Mouse (Mus musculus) lung, postnatal 10 days (tissue): ENCODE results near the gene BC051142.

ENCODE experiments used
- DNase-seq: peaks from one replicate; pipeline ENCODE4 v3.0.0; 2021

The BC051142 gene

DNA sequence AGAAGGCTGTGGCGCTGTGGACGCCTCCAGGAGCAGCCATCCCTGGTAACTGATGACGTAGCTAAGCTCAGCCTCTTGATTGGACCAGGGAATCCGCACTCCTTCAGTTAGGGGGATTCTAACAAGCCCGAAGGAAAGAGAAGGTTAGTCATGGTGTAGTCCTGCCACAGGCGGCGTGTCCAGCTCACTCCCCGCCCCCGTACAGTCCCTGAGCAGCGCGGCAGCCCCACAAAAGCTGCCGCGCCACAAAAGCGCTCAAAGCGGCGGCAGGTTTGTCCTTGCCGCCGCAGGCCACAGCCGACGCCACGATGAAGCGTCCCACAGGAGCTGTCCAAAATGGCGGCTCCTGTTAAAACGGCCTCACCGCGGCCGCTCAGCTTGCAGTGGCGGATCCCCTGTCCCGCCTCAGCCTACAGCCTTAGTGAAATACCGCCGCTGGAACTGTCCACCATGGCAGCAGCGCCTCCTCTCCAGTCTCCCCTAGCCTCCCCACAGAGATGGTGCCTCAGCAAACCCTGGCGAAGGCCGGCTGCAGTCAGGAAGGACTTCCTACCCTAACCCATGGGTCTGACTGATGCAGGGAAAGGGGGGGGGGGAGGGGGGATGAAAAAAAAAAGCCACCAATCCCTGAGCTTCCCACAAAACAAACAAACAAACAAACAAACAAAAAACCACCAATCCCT lies at the start of gene BC051142:
Gene BC051142 (plus strand): TSS at position 110 of the 683 bp plus-strand sequence.
- peak; percentile 85 for DNase-seq

DNA sequence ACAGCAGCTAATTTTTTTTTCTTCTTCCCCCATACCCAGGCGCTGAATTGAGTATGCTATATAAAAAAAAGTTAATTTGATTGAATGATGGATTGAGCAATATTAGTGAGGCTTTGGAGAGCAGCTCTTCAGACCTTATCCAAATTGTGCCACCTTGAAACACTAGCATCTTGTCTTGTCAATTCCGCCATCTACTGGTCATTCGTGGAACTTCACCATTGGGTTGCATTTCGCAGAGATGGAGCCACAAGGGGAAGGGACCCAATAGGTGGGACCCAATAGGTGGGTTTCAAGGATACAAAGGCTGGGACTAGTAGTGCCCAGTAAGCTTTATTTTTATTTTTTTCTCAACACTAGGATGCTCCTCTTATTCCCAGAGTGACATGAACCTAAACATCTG lies 49.2 kb upstream of the BC051142 start:
- peak; percentile 85 for DNase-seq

DNA sequence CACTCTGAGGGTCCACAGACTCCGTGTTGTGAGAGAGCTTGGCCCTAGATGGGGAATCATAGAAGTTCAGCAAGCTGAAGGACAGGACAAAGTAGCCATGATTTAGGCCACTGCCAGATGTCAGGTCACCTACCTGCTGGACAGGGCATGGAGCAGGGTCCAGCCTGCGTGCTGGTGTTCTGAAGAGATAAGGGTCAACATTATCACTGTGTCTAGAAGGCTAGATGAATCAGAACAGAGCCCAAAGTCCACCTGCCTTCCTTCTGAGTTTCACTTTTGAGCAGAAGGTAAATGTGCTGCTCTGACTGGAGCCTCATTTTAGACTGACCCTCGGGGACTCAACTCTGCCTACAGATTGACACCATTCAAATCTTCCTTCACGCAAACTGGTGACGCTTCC lies 44.1 kb upstream of the BC051142 start, which contains the start of gene Btnl2:
Gene Btnl2 (plus strand): TSS at position 284 of the 400 bp plus-strand sequence.
- no peak for DNase-seq

DNA sequence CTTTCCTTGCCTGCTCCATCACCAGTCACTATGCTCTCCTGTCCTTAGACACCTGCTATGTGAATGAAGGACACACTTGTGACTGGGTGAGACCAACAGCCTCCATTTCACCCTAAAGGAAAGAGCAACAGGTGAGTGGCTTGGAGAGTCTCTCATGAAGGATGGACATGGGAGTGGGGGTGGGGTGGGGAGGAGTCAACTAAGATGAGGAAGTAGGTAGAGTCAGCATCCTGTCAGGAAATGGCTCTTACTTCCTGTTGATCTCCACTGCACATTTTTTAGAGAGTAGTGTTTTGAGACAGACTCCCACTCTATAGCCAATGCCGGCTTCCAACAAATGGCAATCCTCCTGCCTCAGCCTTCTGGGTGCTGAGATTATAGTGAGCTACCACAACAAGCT lies 43.7 kb upstream of the BC051142 start:
- no peak for DNase-seq

DNA sequence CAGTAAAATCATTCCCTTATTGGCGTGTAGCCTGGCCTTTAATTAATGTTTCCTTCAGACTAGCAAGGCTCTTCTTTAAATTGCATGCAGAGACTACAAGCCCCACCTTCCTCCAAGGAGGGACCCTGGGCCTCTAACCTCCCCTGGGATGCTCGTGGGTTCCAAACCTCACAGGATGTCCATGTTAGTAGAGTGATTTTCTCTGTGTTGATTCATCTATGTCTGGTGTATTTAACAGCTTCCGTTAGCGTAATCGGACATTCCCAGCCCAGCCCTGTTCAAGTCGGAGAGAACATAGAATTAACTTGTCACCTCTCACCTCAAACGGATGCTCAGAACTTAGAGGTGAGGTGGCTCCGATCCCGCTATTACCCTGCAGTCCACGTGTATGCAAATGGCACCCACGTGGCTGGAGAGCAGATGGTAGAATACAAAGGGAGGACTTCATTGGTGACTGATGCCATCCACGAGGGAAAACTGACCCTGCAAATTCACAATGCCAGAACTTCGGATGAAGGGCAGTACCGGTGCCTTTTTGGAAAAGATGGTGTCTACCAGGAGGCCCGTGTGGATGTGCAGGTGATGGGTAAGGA lies 35.6 kb upstream of the BC051142 start:
- no peak for DNase-seq

DNA sequence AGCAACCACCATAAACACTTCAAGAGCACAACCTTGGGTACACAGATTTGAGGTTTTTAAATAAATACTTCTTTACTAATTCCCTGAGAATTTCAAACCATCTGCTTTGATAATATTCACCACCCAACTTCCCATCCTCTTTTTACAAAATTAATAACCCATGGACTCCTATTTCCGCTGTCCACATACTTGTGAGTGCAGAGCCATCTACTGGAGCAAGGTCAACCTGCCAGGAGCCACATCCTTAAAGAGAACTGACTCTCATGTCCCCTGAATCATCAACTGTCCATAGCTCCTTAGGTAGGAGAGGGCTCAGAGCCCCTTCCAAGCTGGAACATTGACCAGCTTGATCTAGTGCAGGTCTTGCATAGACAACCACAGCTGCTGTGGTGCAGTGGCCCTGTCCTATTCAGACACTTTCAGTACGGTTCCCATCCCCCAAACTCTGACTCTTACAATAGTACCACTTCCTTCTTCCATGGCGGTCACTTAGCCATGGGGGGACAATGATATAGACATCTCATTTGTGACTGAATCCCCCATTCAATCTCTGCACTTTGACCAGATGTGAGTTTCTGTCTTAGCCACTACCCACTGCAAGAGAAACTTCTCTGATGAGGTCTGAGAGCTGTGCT lies 34.8 kb upstream of the BC051142 start:
- DNase-seq = no peak

DNA sequence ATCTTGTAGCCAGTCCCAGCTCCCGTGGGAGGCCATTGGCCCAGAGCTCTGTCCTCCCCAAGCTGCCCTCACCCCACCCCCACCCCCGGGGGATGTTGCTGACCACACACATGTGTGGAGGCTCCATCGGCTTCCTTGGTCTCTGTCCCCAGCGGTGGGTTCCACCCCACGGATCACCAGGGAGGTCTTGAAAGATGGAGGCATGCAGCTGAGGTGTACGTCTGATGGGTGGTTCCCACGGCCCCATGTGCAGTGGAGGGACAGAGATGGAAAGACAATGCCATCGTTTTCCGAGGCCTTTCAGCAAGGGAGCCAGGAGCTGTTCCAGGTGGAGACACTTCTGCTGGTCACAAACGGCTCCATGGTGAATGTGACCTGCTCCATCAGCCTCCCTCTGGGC lies 33.6 kb upstream of the BC051142 start:
- no peak for DNase-seq

DNA sequence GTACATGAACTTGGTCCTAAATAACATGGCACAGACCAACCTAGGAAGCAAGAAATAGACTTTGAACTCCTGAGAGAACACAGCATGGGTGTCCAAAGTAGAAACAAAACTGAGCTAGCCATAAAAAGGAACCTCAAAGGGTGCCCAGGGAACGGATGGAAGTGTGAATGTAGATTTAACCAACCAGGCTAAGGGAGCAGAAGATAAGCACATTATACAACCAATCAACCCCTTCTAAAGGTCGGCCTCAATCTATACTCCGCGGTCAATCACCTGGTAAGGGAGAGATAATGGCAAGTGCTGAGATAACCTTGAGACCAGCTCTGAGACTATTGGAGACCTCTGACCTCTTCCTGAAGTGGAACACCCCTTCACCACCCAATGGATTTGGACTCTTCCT lies 28.1 kb upstream of the BC051142 start:
- no peak for DNase-seq

DNA sequence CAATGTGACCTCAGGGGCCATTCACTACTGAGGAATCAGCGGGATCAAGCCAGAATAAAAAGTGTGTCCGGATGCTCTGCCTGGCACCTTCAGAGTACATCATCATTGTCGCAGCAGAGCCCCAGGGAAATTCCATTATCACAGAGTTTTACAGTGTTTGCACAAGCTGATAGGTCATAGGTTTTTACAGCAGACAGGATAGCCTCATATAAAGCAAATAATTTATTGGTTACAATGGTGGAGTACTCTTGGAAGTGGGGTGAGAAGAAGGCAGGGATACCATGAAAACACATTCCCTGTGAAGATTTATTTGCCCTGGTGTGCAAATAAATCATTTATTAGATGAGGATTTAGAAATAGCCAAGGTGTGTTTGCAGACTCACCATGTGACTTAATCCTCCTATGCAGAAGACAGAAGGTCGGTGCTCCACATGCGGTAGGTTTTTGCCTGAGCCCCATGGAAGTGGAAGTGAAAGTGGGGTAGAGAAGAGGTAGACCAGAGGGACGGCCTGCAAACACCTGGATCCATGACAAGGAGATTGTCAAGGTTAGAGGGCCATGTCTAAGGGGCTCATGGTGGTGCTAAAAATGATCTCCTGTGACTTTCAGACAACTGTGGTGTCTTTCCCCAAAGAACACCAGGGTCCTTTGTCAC lies 25.4 kb upstream of the BC051142 start:
- no peak for DNase-seq

DNA sequence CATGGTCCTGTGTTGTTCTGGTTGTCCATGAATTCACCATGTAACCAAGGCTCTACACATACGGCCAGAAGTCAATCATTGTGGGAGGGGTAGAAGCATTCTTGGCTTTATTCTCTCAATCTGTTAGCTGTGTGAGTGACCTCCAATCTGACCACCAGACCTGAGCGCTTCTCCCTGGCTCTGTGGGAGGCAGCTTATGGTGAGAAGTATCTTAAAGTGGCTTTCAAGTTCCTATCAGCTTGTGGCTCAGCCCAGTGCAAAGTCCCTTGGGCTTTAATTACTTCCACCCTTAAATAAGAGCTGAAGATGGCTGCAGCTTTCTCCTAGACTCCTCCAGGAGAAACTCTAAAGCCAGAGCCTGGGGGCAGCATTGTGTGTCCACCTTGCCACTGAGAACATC lies 21.8 kb upstream of the BC051142 start, which contains the start of gene Btnl1:
Gene Btnl1 (plus strand): TSS at position 286 of the 400 bp plus-strand sequence.
- no peak for DNase-seq

DNA sequence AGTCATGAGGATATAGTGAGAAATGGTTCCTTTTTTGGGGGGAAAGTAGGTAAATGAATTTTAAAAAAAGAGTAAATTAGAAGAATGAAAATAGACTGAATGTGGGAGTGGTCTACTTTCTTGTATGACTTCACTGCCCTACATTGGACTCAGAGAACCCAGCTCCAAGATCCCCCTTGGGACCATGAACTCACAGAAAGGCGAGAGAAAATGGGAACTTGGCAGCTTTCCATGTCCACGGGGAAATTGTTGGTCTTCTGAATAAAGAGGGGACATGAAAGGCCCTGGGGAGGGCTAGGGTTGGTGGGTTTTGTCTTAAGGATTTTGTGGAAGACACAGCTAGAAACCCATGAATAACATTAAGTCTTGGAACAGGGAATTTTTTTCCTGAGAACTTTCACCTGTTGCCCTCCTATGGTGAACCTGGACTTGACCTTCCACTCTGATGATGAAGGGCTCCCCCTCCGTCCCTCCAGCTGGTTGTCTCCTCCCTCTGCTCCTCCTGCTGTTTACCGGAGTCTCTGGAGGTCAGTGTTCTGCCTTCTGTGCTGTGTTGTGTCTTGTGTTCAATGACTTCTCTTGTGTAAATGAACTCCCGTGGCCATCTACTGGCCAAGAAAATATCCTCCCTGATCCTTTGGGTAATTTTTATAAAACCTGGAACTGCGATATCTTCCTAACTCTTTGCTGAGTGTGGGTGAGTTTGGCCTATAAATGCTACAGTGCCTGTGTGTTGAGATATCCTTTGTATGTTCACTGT lies 21.0 kb upstream of the BC051142 start:
- DNase-seq = no peak

DNA sequence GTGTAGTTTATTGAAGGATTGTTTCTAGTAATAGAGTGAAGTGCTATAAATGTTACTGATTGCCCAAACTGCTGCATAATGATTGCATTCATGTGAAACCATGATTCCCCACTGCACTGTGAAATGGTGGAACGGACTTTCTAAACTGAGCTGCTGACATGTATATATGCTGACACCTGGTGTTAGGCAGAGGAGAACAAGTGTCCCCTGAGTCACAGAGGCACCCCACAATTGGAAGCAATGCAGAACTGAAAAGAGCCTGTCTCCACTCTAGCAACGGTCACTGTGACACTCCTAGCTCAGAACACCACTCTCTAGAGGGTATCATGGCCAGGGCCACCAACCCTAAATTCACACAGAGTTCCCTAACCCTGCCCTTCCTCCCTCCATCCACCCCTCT lies 19.9 kb upstream of the BC051142 start:
- no peak for DNase-seq

DNA sequence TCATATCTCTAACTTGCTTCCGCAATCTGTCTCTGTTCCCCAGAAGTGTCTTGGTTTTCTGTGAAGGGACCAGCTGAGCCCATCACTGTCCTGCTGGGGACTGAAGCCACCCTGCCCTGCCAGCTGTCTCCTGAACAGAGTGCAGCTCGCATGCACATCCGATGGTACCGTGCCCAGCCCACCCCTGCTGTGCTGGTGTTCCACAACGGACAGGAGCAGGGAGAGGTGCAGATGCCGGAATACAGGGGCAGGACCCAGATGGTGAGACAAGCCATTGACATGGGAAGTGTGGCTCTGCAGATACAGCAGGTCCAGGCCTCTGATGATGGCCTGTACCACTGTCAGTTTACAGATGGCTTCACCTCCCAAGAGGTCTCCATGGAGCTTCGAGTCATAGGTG lies 19.2 kb upstream of the BC051142 start:
- no peak for DNase-seq

DNA sequence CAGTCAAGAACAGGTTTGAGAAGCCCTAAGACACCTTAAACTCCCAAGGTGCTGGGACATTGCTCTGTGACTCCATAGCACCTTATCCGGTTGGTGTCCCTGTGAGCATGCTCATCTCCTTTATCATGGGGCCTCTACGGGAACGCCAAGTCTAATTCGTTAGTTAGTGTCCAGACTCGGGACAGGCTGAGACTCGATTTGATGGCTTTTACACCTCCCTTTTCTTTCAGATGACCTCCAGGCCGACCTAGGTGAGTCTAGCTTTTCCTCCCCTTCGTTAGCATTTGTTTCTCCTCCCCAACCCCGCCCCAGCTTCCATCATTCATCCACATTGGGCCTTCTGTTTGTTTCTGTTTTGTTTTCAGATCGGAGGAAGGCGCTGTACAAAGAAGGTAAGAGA lies 16.7 kb upstream of the BC051142 start:
- DNase-seq = no peak

DNA sequence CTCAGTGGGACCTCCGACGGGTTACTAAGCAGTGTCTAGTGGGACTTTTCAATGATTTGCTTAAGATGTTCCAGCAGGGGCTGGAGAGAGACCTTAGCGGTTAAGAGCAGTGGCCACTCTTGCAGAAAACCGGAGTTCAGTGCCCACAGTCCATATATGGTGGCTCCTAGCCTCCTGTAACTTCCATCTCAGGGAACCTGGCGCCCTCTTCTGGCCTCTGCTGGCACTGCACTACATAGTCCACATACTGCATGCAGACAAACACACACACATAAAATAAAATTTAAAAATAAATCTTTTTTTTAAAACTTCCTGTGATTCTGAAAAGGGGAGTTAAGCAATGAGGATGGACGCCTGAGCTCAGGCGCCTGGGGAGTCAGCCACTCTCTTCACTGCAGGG lies 15.4 kb upstream of the BC051142 start:
- DNase-seq = peak; percentile 24

DNA sequence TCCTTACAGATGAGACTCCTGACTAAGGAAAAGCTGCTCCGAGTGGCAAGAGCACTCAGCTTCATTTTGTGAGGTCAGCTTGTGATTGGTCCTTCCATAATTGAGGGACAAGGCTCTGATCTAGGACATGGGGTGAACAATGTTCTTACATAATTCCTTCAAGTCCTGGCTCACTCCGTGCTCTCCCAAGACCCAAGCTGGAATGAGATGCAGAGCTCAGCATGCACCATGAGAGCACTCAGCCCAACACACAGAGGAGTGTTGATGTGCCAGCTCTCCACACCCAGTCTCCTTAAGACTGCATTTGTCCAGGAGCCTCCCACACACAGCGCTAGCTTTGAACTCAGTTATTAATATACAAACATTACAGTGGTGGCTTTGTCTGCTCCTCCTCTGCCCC lies 13.9 kb upstream of the BC051142 start:
- no peak for DNase-seq

DNA sequence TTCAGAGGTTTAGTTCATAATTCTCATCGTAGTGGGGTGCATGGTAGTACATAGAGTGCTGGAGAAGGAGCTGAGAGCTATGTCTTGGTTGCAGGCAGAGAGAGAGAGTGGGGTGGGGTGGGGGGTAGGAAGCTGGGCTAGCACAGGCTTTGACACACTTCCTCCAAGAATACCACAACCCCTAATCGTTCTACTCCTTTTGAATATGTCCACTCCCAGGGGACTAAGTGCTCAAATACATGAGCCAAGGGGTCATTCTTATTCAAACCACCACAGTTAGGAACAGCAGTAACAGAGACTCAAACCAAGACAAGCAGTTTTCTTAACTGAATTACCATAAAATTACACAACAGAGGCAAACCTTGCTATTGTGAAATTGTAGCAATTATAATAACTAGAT lies 12.0 kb upstream of the BC051142 start:
- no peak for DNase-seq

DNA sequence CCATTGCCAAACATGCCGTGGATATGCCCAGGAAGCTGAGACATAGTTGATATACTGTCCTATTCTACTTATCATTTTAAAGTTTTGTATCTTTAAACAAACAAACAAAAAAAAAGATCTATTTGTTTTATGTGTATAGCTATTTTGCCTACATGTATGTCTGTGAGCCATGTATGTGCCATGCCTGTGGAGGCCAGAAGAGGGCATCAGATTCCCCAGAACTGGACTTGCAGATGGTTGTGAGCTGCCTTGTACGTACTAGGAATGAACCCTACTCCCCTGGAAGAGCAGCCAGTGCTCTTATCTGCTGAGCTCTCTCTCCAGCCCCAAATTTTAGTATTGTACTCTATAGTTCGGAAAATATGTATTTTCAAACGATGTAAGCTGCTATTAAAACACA lies 10.1 kb upstream of the BC051142 start:
- peak; percentile 61 for DNase-seq

DNA sequence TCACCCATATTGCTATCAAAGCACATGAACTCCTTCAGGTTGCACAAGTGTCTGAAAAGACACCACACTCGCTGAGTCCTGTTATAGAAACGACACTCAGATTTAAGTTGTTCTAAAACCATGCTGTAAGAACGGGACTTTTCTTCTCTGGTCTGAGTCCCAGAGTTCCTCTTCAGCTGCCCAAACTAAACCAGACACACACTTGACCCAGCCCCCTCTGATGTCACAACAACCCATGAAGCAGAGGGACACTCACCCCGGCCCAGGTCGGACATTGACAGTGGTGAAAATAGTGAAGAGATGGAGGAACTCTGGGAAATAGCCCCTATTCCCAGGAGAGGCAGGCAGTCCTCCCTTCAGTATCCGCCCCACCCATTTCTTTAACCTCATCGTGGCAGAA lies 7.1 kb upstream of the BC051142 start:
- DNase-seq = no peak

DNA sequence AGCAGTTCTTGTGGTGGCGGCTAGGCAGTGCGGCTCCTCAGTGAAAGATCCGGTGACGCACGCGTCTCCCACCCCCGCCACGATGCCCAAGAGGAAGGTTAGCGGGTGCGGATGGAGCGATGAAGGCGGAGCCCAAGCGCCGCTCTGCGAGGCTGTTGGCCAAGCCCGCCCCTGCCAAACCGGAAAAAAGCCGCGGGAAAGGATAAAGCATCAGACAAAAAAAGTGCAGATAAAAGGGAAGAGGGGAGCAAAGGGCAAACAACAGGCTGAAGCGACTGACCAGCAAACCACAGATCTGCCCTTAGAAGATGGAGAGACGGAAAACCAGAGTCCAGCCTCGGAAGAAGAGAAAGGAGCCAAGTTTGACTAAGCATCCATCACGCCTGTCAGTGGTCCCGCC lies 6.3 kb upstream of the BC051142 start:
- DNase-seq = peak; percentile 58

DNA sequence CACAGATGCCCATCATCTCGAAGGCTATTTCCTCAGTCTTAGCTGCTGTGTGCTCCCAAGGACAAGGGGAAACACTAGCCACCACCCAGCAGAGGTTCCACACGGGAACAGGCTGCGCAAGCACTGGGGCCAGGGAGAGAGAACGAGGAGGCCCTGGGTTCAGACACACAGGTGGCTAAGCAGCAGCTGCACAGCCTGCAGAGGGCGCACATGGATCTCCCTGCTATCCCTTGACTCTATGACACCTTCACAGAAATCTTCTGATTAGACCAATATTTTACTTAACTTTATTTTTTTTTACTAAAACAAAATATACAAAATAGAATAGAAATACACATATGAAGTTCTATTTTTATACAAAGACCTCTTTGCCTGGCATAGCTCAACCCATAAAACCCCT lies 1.3 kb upstream of the BC051142 start:
- no peak for DNase-seq

DNA sequence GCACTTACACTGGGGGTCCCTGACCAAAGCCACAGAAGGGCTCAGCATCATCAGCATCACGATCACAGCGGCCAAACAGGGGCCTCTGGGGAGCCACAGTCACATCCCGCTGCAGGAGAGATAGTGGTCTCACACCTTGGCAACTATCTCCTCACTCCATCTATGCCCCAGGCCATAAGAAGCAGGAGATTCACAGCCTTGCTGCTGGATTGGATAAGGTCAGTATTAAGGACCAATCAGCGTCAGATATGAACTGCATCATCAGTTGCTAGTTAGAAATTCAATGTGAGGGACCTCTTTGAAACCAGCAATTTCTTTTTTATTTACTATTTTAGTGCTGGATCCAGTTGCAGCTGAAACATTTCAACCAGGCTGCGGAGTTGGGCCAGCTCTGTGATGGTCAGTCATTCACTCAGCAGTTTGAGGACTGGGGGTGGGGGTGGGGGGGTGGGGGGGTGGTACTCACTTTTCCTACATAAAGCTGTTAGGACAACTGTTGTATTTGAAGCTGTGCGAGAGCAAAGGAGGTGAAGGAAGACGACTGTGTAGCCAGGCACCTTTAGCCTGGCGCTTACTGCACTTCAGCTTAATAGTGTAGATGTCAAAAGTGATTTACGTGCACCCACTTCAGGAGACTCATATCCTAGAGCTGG lies 436 bp upstream of the BC051142 start:
- peak; percentile 88 for DNase-seq

DNA sequence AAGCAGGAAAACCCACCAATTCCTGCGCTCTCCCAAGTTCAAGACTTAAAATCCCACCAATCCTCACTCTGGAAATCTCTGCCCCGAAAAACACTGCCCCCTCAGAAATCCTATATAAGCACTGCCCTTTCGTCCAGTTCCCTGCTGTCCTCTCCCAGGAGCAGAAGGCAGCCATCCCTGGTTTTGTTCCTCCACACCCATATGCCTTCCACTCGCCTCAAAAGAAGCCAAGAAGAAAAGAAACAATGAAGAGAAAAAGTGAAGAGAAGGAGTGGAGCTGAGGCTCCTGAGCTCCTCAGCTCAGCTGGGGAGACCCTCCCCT lies 735 bp downstream of the BC051142 start:
- no peak for DNase-seq
